Mouse (Mus musculus): ENCODE results near the gene Rgs16. TPM values are rescaled to one million over a fixed set of nuclear protein-coding genes. Genes with fewer than 3 reads are reported as not detected.

Rgs16 gene
- polyA plus RNA-seq, 1 experiment from 2014 or later: 38.5 TPM

DNA sequence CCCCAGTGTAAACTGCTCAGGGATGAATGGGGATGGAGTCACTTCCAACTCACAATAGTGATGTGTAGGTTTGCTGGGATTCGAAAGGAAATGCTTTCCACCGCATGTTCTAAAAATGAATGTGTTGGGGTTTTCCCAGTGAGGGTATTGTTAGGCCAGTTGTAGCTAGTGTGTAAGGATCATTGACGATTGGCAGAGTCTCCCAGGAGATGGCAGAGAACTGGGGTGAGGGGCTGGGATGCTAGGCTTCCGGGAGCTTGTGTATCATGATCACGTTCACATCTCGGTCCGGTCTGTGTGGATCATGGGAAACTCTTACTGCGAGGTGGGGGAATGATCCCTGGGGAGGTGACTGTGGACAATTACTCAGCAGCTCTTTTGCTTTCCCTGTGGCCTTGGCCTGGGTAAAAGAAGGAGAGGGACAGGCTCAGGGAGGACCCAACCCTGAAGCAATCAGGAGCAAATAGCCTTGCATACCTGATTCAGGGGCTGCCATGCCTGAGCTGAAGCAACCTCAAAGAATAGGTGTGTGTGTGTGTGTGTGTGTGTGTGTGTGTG, 37.2 kb upstream of the Rgs16 start:
- H3K4me2 ChIP-seq: peak overlapping the region; percentile 37
- H3K27me3 ChIP-seq: no peaks in the 10 kb centered on the region
- WGBS: 30% methylated on average over 8 of the region's 8 CpGs
- no peak overlapping the region for H3K9ac ChIP-seq
- H3K9me3 ChIP-seq (replicated peaks): no peaks in the 10 kb centered on the region; the same call in 1 of the 2 replicates
- peak; percentile 16 for ATAC-seq
- H3K4me3 ChIP-seq: no peak overlapping the region
- peak overlapping the region; percentile 84 for H3K27ac ChIP-seq
- H3K4me1 ChIP-seq: peaks cover 39% of the 10 kb centered on the region
- H3K36me3 ChIP-seq (ENCODE audit: poor library complexity, severe bottlenecking): no peaks in the 10 kb centered on the region

DNA sequence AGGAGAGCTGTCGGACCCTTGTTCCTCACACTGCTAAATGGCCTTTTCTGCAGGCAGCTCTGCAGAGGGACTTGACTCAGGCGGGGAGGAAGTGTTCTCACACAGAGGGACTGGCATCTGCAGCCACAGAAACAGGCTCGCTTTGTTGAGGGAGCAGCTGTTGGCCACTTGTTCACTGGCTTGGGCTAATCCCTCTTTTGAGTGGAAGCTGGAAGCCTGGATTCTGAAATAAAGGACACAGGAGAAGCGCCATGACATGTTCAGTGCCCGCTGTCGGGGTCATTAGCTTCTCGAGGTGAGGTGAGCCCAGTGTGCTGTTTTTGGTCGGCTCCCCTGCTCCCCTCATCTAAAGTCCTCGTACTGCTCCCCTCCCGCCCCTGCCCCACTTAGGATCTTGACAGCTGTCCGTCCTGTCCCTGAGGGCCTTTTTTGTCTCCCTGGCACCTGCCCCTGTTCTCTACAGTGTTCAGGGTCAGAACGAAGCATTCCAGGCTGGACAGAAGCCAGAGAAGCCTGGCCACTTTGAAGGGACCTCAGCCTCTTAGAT, 36.6 kb upstream of the Rgs16 start:
- peak overlapping the region; percentile 37 for H3K4me2 ChIP-seq
- H3K4me3 ChIP-seq: no peak overlapping the region
- H3K27me3 ChIP-seq: no peaks in the 10 kb centered on the region
- ATAC-seq: peak; percentile 87
- 0 out of 2 replicates have a peak overlapping the region, but pooled peaks have one; percentile 12 for H3K9ac ChIP-seq
- 1% methylated on average over 12 of the region's 12 CpGs for WGBS
- no peaks in the 10 kb centered on the region; the same call in 1 of the 2 replicates for H3K9me3 ChIP-seq (replicated peaks)
- H3K27ac ChIP-seq: peak overlapping the region; percentile 84
- H3K4me1 ChIP-seq: peaks cover 39% of the 10 kb centered on the region
- H3K36me3 ChIP-seq (ENCODE audit: poor library complexity, severe bottlenecking): no peaks in the 10 kb centered on the region

DNA sequence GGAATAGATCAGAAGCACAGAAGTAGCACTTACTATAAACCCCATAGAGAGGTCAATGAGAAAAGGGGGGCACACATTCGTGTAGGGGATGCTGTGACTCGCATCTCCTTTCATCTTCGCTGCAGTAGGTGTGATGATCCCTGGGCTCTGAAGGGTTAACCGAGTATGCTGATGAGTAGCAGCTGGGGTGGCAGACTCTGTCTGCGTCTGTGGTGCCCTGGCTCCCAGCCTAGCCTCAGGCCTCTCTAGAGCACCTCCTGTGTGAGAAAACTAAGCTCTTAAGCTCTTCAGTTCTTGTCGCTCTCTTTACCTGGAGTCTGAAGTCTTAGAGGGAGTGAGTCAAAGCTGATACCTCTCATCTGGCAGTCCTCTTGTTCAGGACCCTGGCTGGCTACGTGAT, 36.0 kb upstream of the Rgs16 start:
- H3K4me3 ChIP-seq: no peak overlapping the region
- peak overlapping the region; percentile 12; the same call in 1 of the 2 replicates for H3K9ac ChIP-seq
- peak overlapping the region; percentile 37 for H3K4me2 ChIP-seq
- no peaks in the 10 kb centered on the region; the same call in 1 of the 2 replicates for H3K9me3 ChIP-seq (replicated peaks)
- peaks cover 35% of the 10 kb centered on the region for H3K4me1 ChIP-seq
- 3% methylated on average over 7 of the region's 7 CpGs for WGBS
- no peaks in the 10 kb centered on the region for H3K36me3 ChIP-seq (ENCODE audit: poor library complexity, severe bottlenecking)
- H3K27ac ChIP-seq: peak overlapping the region; percentile 84
- ATAC-seq: peak; percentile 70
- H3K27me3 ChIP-seq: no peaks in the 10 kb centered on the region

DNA sequence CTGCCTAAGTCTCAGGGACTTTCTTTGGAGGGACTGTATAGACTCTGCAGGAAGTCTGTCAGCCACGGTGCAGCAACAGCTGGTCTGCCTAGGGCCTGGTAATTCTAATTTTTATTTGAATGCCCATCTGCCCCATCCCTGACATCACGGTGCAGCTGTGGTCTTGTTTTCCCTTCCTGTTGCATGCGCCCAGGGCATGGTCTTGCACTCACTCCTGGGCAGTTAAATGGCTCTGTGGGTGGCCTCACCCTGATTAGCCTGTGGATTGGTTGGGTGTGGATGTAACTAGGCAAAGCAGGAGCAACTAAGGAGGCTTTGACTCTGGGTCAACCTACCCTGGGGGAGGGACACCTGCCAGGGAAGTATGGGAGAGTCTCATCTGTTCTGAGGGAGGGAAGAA, 35.2 kb upstream of the Rgs16 start:
- 23% methylated on average over 3 of the region's 3 CpGs for WGBS
- peaks cover 35% of the 10 kb centered on the region for H3K4me1 ChIP-seq
- peak overlapping the region; percentile 84; the same call in 1 of the 2 replicates for H3K27ac ChIP-seq
- H3K9me3 ChIP-seq (replicated peaks): no peaks in the 10 kb centered on the region; the same call in 1 of the 2 replicates
- ATAC-seq: 0 out of 2 replicates have a peak, but pooled peaks have one; percentile 11
- H3K27me3 ChIP-seq: no peaks in the 10 kb centered on the region
- H3K36me3 ChIP-seq (ENCODE audit: poor library complexity, severe bottlenecking): no peaks in the 10 kb centered on the region
- no peak overlapping the region for H3K4me2 ChIP-seq
- H3K4me3 ChIP-seq: no peak overlapping the region
- no peak overlapping the region for H3K9ac ChIP-seq

DNA sequence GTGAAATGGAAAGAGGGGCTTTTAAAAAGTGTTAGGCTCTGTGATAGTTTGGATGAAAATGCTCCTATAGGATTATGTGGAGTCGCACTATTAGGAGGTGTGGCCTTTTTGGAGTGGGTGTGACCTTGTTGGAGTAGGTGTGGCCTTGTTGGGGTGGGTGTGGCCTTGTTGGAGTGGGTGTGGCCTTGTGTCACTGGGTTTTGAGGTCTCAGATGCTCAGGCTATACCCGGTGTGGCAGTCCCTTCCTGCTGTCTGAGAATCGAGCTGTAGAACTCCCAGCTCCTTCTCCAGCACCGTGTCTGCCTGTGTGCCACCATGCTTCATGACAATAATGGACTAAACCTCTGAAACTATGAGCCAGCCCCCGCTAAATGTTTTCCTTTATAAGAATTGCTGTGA, 31.5 kb upstream of the Rgs16 start:
- Histone ChIP-seq H3K4me2 (no peak overlapping the region), H3K4me3 (no peak overlapping the region), H3K4me1 (peaks cover 17% of the 10 kb centered on the region), H3K27ac (no peak overlapping the region), H3K9me3 (replicated peaks) (no peaks in the 10 kb centered on the region; the same call in 1 of the 2 replicates), H3K9ac (no peak overlapping the region), H3K27me3 (no peaks in the 10 kb centered on the region), H3K36me3 (ENCODE audit: poor library complexity, severe bottlenecking) (no peaks in the 10 kb centered on the region)
- ATAC-seq: no peak
- WGBS: 82% methylated on average over 5 of the region's 5 CpGs

DNA sequence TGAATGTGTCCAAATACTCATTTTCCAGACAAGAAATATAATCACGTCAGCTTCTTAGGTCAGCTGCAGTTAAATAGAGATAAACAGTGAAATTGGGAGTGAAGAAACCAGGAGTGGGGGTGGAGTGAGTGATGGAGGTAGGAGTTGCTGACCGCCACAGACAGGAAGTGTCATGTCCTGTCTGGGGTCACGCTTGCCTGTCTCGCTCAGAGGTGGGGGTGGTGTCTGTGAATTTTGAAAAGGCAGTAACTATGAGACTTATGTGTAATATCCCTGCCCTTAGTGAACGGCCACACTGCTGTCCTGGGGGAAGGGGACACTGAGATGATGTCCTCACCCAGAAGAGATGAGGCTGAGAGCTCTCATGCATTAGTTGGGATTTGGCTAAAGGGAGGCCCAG, 30.7 kb upstream of the Rgs16 start:
- Histone ChIP-seq H3K36me3 (ENCODE audit: poor library complexity, severe bottlenecking) (no peaks in the 10 kb centered on the region), H3K27ac (no peak overlapping the region), H3K9me3 (replicated peaks) (no peaks in the 10 kb centered on the region; the same call in 1 of the 2 replicates), H3K4me3 (no peak overlapping the region), H3K4me2 (no peak overlapping the region), H3K9ac (no peak overlapping the region), H3K4me1 (peaks cover 9% of the 10 kb centered on the region), H3K27me3 (no peaks in the 10 kb centered on the region)
- 92% methylated on average over 5 of the region's 5 CpGs for WGBS
- ATAC-seq: no peak

DNA sequence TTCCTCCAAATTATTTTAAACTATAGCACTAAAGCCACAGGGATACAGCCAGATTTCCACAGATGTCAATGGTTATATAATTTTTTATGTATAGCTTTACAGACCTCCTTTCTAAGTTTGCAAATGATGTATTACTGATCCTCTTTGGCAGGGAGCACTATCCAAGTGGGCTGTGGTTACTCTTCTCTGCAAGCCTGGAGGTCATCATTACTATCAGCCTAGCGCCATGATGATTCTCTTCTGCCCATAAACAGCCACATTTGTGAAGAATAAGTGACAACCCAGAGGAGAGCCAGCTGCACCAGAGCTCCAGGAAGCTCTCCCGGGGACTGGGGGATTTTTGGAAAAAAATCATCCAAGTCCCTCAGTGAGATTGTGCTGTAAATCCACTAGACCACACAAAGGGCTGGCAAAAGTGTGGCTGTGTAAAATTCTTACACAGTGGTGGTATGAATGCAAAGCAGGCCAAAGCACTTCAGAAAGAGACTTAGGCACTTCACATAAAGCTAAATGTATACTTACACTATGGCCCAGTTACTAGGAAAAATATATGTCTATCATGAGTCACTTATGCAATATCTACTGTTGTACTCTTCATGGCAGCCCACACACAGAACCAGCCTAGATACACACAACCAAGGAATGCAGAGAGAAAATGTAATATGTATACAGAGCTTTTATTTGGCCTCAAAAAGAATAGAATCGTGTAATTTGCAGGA, 28.4 kb upstream of the Rgs16 start:
- H3K4me2 ChIP-seq: no peak overlapping the region
- no peak overlapping the region for H3K27ac ChIP-seq
- no peaks in the 10 kb centered on the region for H3K36me3 ChIP-seq (ENCODE audit: poor library complexity, severe bottlenecking)
- H3K9me3 ChIP-seq (replicated peaks): no peaks in the 10 kb centered on the region
- no peak overlapping the region for H3K4me3 ChIP-seq
- ATAC-seq: no peak
- H3K9ac ChIP-seq: no peak overlapping the region
- WGBS: 80% methylated on average over 3 of the region's 3 CpGs
- H3K27me3 ChIP-seq: no peaks in the 10 kb centered on the region
- no peaks in the 10 kb centered on the region for H3K4me1 ChIP-seq

DNA sequence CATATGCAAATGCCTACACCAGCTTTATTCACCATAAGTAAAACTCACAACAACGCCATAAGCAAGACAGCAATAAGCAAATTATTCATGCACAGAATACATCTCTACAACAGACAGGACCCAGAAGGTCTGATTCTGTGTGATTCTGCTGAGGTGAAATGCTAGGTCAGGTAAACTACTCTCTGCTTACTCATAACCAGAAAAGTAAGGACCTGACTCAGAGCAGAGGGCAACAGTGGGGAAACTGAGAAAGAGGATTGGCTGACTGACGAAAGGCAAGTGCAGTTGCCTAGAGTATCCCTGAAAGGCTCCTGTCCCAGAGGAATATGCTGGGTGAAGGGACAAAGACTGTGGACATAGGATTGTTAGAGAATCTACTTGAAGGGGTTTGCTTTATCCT, 27.5 kb upstream of the Rgs16 start:
- Histone ChIP-seq H3K4me2 (no peak overlapping the region), H3K27ac (no peak overlapping the region), H3K9me3 (replicated peaks) (no peaks in the 10 kb centered on the region), H3K4me3 (no peak overlapping the region), H3K36me3 (ENCODE audit: poor library complexity, severe bottlenecking) (no peaks in the 10 kb centered on the region), H3K4me1 (no peaks in the 10 kb centered on the region), H3K9ac (no peak overlapping the region), H3K27me3 (no peaks in the 10 kb centered on the region)
- WGBS: 84% methylated on average over 2 of the region's 2 CpGs
- no peak for ATAC-seq

DNA sequence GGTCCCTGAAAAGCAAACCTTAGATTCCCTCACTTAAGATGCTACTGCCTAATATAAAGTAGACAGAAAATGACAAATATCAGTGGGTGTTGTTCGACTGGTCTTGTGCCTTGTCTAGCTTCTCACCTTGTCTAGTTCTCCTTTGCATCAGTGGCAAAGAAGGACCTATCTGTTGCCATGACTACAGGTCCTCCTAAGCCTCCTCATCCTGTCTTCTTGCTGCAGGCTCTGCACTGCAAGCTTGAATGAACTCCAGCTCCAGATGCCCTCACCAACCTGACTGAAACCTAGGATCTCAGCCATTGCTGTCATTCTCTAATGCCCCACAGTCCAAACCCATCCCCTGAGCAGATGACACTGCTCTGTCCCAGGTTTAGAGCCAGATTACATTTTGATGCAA, 22.2 kb upstream of the Rgs16 start:
- no peak overlapping the region for H3K27ac ChIP-seq
- no peaks in the 10 kb centered on the region for H3K27me3 ChIP-seq
- no peaks in the 10 kb centered on the region for H3K4me1 ChIP-seq
- ATAC-seq: no peak
- WGBS: 81% methylated on average over 1 of the region's 1 CpGs
- H3K9ac ChIP-seq: no peak overlapping the region
- no peaks in the 10 kb centered on the region for H3K9me3 ChIP-seq (replicated peaks)
- no peaks in the 10 kb centered on the region for H3K36me3 ChIP-seq (ENCODE audit: poor library complexity, severe bottlenecking)
- H3K4me2 ChIP-seq: no peak overlapping the region
- H3K4me3 ChIP-seq: no peak overlapping the region

DNA sequence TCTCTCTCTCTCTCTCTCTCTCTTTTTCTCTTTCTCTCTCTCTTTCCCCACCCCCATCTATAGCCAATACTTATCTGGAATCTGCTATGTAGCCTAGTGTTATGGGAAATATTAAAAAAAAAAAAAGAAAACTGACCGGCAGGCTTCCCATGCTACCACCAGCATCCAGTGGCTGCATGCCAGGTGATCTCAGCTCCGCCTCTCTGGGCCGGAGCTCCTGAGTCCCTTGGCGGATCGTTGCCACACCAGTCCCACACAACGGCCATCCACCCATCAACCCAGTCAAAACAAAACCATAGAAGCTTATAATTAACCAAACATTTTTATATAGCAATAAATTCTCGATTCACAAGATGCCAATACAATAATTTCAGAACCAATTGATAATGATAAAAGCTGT, 19.2 kb upstream of the Rgs16 start:
- Histone ChIP-seq H3K27ac (no peak overlapping the region), H3K4me1 (no peaks in the 10 kb centered on the region), H3K27me3 (no peaks in the 10 kb centered on the region), H3K4me2 (no peak overlapping the region), H3K4me3 (no peak overlapping the region), H3K36me3 (ENCODE audit: poor library complexity, severe bottlenecking) (no peaks in the 10 kb centered on the region), H3K9ac (no peak overlapping the region), H3K9me3 (replicated peaks) (no peaks in the 10 kb centered on the region)
- 78% methylated on average over 7 of the region's 7 CpGs for WGBS
- no peak for ATAC-seq

DNA sequence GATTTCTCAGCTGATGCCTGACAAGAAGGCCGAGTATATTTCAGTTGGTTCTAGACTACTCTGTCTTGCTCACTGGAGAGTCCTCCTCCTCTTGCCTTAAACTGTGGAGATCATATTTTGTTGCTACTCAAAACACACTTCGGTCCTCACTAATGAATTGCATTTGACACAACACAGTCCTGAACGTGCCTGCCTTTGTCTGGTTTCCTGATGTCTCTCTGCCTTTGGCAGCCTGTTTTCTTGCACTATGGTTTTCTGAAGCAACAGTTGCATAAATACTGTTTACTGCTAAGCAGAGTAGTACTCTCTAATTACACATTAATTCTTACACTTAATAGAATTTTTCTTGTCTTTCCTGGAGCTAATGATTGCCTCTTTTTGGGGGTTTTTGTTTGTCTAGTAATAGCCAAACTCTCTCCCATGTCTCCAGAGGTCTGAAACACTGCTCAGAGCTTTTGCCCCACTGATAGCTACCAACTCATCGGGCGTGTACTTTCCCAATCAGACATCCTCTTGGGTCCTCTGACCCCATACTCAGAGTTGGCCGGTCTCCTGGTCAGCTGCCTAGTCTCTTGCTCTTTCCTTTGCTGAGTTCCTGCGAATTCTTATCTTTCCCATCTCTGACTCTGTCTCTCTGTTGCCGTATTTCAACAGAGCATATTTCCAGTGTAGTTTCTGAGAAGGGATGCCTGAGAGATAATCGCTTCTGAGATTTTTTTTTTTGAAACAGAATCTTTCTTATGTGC, 18.4 kb upstream of the Rgs16 start:
- WGBS: 90% methylated on average over 9 of the region's 9 CpGs
- H3K4me3 ChIP-seq: no peak overlapping the region
- peaks cover 2% of the 10 kb centered on the region; the same call in 1 of the 2 replicates for H3K4me1 ChIP-seq
- no peak overlapping the region for H3K9ac ChIP-seq
- ATAC-seq: no peak
- H3K36me3 ChIP-seq (ENCODE audit: poor library complexity, severe bottlenecking): no peaks in the 10 kb centered on the region
- no peaks in the 10 kb centered on the region for H3K9me3 ChIP-seq (replicated peaks)
- H3K27me3 ChIP-seq: no peaks in the 10 kb centered on the region
- no peak overlapping the region for H3K4me2 ChIP-seq
- no peak overlapping the region for H3K27ac ChIP-seq

DNA sequence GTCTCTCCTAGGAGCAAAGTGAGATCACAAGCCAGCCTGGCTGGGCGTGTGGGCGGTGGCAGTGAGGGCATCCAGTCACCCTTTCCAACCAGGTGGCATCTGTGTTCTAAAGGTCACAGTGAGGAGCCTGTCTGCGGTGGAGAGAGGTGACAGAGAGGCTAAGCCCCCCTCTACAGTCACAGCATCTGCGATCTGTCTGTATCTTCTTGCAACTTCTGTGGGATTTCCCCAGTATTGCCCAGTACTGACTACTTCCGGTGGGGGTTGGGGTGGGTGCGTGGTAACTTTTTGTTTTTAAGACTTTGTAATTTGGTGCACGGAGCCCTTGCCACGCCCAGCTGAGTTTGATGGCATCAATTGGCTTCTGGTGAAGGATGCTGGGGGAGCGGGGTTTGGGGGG, 16.7 kb upstream of the Rgs16 start:
- Histone ChIP-seq H3K9me3 (replicated peaks) (no peaks in the 10 kb centered on the region), H3K4me1 (peaks cover 3% of the 10 kb centered on the region; the same call in 1 of the 2 replicates), H3K36me3 (ENCODE audit: poor library complexity, severe bottlenecking) (no peaks in the 10 kb centered on the region), H3K4me2 (no peak overlapping the region), H3K4me3 (no peak overlapping the region), H3K27me3 (no peaks in the 10 kb centered on the region), H3K9ac (no peak overlapping the region), H3K27ac (no peak overlapping the region)
- WGBS: 79% methylated on average over 9 of the region's 9 CpGs
- no peak for ATAC-seq

All from forebrain, embryonic 13.5 days (tissue).